Mouse (Mus musculus) mature B cell (primary cell): Measurements from ENCODE around the gene Epb42.
"Not testable (repeated sequence)": the region's sequence is repeated elsewhere in the genome, so short reads cannot be mapped to it uniquely, and the experiment has no call there.

Source experiments
- in situ Hi-C: fragments of 300-500 bp; cut with MboI; formaldehyde crosslinking; loops from 2 replicates; pipeline ENCODE4 v1.14.3; 2019

Epb42 gene

GRCm38 (mm10) chr2:121036733-121037341 is at the start of gene Epb42:
Epb42 (minus strand) TSS chr2:121037072.
- in situ Hi-C loops = no loop called here

- in situ Hi-C loops = no loop called here
Observed at GRCm38 (mm10) chr2:121085480-121086185, 48.8 kb upstream of the Epb42 start, which contains the start of gene Tgm5. Tgm5 (minus strand) TSS chr2:121085841.

DNA sequence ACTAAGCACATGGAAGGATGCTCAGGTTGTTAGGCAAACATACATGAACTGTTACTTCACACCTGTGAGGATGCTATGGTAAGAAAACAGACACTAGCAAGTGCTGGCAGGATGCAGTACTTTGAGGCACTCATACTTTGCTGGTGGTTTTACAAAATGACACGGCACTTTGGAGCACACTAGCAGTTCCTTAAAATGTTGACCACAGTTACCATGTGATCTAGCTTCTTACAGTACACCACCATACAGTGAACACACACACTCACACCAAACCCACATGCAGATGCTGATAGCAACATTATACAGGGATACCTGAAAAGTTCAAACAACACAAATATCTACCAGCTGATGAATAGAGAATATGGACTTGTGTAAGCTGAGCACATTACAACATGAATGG is 45.8 kb upstream of the Epb42 start:
- in situ Hi-C loops = no loop called here

DNA sequence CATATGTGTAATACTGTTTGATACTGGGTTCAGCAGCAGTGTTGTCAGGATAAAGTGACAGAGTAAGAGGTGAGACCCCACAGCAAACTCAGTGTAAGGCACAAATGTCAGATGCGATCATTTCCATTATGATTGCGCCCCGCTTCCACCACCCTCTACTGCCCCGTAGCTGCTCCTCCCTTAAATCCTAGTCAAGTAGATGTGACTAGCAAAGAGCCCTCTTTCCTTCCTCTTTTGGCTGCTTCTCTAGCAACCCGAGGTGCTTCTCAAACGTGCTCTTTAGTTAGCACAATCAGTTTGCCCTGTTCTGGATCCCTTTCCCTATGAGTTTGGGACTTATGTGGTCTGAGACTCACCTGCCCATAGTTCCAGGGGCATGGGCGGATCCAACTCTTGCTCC is 37.9 kb upstream of the Epb42 start:
- in situ Hi-C loops = no loop called here

DNA sequence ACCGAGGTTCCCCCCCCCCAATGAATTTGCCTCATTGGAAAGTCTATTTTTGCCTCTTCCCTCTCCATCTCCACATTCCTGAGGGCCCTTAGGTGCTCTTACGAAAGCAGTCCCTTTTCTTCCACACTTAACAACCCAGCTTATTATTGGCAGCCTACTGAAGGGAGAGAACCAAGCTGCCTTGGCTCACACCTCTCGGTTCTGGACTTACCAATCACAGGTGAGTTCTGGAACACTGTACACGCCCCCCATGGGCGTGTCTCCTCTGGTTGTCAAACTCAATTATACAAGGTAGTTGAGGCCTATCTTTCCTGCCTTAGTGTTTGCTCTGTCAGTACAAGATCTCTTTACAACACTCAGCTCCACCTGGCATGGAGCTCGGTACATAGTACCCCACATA is 35.0 kb upstream of the Epb42 start:
- in situ Hi-C loops = no loop called here

DNA sequence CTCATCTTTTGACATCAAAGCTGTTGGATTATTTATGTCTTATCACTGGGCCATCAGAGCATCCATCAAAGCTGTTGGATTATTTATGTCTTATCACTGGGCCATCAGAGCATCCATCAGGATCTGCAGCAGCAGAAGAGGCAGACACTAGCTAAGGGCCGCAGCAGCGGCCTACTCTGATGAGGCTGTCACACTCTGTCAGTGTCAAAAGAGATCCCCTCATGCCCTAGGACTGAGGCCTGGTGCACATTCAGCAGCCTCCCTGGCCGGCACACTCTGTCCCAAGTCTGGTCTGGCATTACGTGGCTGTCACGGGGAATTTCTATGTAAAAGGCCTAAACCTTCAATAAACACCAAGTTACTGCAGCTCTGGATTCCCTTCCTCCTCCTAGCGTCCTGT is 32.6 kb upstream of the Epb42 start:
- in situ Hi-C loops = no loop called here

GRCm38 (mm10) chr2:121067116-121067515 is 30.2 kb upstream of the Epb42 start:
- in situ Hi-C loops = no loop called here

GRCm38 (mm10) chr2:121061315-121061714 is 24.4 kb upstream of the Epb42 start:
- in situ Hi-C loops = no loop called here

DNA sequence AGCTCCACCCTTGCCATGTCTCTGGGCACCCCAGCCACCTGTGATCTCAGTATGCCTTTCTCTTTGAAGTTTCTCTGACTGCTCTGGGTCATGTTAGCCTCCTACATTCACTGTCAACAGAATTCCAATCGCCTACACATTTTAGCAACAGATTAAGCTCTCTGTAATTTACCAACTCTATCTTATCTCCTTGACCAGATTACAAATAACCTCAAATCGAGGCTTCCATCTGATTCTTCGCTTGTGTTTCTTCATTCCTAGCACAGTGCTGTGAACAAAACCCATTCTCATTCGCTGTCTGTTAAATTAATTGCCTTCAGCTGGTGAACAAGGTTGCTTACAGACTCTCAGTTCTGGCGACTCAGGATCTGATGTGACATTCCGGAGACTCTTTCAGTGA is 21.1 kb upstream of the Epb42 start:
- in situ Hi-C loops = no loop called here

DNA sequence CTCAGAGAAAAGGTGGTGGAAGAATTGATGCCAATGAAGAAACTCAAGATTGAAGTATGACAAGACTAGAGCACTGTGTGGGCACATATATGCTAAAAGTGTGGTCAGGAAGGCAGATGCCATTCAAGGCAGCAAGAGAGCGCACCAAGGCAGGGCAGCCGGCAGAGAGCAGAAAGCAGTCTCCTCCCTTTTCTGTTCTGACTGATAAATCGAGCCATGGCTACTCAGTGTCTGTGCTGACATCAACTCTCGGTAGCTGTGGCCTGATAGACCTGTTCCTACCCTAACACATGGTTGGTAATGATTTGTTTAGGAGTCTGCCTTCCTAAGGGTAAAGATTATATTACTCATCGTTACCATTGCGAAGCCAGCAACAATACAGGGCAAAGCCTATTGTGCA is 19.0 kb upstream of the Epb42 start:
- in situ Hi-C loops = no loop called here

DNA sequence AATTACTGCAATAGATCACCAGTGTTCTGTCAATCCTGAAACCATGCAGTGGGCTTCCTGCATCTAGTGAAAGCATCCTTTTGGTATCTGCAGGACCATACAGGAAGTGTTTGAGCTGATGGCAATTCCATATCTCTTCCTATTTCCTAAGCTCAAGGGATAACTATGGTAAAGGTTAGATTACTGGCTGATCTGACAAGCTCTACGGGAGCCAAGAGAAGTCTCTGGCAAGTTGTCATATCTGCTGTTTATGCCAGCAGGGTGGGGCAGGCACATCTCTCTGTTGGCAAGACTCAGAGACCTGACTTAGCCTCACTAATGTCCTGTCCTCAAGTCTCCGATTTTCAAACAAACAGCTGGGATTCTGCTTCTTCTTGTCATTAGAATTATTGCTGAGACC is 17.2 kb upstream of the Epb42 start:
- in situ Hi-C loops = no loop called here

- in situ Hi-C loops = no loop called here
Observed at GRCm38 (mm10) chr2:121052176-121052575, 15.3 kb upstream of the Epb42 start.

DNA sequence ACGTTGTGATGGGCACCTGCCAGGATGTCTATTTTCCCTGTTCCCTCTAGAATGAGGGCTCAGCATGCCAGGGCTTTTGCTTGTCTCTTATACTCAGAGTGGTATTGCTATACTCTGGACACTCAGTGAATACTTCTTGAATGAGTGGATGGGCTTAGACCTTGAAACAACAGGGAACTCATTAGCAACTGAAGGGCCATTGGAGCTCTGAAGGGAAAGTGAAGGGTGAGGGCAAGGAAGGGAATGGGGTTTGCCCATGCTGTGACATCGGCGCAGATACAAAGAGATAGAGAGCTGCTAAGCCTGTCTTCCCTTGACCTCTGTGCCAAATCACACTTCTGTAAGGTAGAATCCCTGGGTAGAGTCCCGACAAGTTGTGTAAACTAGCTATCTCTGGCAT is 8.8 kb upstream of the Epb42 start:
- in situ Hi-C loops = no loop called here

DNA sequence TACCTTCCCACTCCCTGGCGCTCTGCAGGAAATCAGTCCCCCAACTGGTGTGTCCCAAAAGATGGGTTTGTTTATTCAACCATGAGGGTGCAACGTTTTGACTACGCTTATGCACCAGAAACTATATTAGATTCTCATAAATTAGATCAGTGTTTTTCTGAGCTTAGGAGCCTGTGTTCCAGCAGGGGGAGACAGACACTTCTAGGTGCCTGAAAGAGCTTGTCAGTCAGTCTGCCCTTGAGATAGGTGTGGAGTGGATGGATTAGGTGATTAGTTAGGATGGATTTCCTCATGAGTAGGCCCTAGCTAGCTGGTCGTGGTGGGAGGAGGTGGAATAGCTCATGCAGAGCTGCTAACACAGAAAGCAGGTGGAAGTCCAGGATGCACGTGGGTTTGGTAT is 4.2 kb upstream of the Epb42 start:
- in situ Hi-C loops = no loop called here

DNA sequence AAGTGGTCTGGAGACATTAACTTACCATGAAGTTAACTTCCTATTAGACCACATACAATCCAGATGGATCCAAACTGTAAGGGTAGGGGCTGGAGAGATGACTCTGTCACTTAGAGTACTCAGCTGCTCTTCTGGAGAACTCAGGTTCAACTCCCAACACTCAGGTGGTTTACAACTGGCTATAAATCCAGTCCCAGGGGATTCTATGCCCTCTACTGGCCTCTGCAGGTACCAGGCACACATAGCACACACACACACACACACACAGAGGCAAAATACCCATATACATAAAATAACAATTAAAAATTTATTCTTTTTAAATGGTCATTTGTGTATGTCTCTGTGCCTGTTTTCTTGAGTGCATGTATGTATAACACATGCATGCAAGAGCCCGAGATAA is 2.5 kb upstream of the Epb42 start:
- in situ Hi-C loops = no loop called here

GRCm38 (mm10) chr2:121038851-121039250 is 2.0 kb upstream of the Epb42 start:
- in situ Hi-C loops = not testable (repeated sequence)

GRCm38 (mm10) chr2:121022918-121023317 is 14.0 kb downstream of the Epb42 start:
- in situ Hi-C loops = no loop called here

DNA sequence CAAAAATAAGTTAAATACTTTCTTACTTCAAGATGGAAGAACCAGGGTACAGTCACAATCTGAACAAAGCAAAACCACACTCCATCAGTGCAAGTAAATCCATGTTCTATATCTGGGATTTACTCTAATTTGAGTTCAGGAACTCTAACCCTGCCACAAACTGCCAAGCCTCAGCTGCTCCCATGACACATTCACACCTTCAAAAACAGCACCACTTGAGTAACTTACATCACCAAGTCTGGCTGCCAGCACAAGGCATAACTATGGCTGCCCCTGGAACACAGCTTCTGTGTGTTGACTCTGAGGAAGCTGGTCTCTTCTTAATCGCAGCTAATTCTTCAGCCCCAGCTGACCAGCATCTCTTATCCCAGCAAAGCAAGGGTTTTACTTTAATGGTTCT is 19.7 kb downstream of the Epb42 start:
- in situ Hi-C loops = no loop called here

DNA sequence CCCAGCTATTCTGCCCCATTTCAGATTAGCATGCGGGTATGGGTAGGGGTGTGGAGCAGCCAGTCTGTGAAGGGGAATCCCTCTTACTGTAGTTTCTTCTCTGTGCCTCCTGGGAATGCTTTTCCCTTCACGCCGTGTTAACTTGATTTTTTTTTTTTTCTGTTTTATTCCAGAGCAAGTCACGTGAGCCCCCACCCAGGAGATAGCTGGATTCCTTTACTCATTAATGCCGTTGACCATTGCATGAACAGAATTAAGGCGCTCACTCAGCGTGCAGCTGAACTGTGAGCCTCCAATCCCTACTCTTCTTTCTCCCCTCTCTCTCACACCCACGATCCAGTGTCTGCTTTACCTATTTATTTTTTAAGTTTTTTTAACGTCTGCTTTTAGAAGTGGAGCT is 20.6 kb downstream of the Epb42 start:
- in situ Hi-C loops = no loop called here

DNA sequence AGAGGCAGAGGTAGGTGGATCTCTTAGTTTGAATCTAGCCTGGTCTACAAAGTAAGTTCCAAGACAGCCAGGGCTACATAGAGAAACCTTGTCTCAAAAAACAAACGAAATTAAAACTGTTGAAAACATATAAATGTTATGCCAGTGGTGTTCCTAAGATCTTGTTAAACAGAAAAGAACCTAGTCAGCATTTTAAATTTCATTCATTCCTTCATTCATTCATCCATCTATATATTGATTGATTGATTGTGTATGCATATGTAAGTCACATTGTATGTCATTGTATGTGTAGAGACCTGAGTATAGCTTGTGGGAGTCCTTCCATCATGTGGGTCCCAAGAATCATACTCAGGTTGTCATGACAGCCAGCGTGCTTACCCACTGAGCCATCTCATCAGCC is 21.4 kb downstream of the Epb42 start:
- in situ Hi-C loops = no loop called here

DNA sequence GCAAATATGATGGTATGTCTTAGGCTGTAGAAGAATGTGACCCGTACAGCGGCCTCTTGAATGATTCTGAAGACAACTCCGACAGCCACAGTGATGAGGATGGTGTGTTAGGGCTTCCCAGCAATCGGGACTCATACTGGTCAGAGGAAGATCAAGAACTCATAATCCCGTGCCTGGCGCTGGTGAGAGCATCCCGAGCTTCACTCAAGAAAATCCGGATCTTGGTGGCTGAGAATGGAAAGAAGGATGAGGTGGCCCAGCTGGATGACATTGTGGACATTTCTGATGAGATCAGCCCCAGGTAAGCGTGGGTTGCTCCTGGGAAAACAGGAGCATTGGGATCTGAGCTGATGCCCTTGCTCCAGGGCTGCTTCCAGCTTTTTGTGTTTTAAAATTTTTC is 24.2 kb downstream of the Epb42 start:
- in situ Hi-C loops = no loop called here

DNA sequence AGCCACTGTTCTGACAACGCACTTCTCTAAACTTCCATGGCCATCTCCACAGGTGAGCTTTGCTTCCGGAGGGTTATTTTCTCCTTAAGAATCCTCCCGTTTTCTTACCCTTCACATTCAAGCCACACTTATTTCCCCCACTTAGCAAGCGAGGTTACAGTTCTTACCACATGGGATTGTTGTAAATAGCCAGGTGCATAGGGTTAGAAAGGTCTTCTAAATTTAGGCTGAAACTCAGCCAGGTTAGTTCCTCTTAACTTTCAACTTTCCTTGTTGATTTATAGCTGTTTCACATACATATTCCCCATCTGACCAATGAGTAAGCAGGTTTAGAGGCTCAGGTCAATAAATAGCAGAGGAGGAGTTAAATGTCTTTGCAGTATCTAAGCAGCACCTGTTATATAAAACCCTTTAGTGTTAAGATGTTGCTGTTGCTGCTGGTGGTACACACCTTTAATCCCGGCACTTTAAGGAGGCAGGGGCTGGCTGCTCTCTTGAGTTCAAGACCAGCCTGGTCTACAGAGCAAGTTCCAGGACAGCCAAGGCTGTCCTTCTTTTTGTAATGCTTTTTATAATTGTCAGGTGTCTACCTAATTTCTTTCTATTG is 27.7 kb downstream of the Epb42 start:
- in situ Hi-C loops = no loop called here

DNA sequence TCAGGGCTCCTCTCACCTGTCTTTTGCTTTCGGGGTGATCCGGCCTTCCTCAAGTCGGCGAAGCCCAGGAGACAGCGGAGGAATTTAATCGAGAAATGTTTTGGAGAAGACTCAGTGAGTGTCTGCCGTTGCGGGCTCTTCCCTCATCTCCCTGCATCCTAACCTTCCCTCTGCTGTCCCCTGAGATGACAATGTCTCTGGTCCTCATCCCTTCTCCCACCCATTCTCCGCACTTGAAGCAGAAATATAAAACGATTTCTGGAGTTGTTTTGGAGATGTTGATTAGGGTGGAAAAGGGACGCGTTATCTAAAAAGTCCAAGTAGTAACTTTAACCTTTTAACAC is 28.2 kb downstream of the Epb42 start:
- in situ Hi-C loops = no loop called here
